In genomic region chr5:23418147-23418781, GRCm38 (mm10) we compare ENCODE assay signal across 8 mouse cellular contexts. TPM values are rescaled to one million over a fixed set of nuclear protein-coding genes. Genes with fewer than 3 reads are reported as not detected.
DNase-seq lines count a peak whose midpoint lies in the region; ATAC-seq and TF ChIP-seq lines count a peak whose summit lies in the region.

No protein-coding gene starts in this region.

- peak; percentile 82 for ATAC-seq in G1E (ENCODE audit: extremely low read depth, insufficient number of reproducible peaks, low FRiP score, poor library complexity, severe bottlenecking)
- ATAC-seq in hematopoietic stem cell, adult 5-6 weeks (replicated peaks in 1 of 2; ENCODE audit: insufficient read depth in 1 of 2, low FRiP score in 2 of 2, low TSS enrichment in 1 of 2, low read depth in 1 of 2, poor library complexity in 2 of 2, severe bottlenecking in 2 of 2): peak; percentile 93 to 97
- peak; percentile 92 for ATAC-seq in lung, embryonic 16.5 days (ENCODE audit: low read depth)

- peak overlapping the region; percentile 78 for H3K4me3 ChIP-seq in G1E (ENCODE audit: low read depth, low read length)
- H3K4me3 ChIP-seq in cerebellum, adult 2 months (replicated peaks; ENCODE audit: insufficient read depth, low read depth, low read length): peak overlapping the region; percentile 96
- peak overlapping the region; percentile 67 for H3K4me3 ChIP-seq in lung, embryonic 16.5 days (ENCODE audit: low read length)
- peak overlapping the region; percentile 98 for H3K4me3 ChIP-seq in thymus, adult 2 months (ENCODE audit: control insufficient read depth, insufficient read depth, low read length)

- peak overlapping the region; percentile 97 for H3K27ac ChIP-seq in cerebellum, adult 2 months (ENCODE audit: insufficient read depth, low read length)
- H3K27ac ChIP-seq in lung, embryonic 16.5 days (ENCODE audit: low read length): peak overlapping the region; percentile 93
- peak overlapping the region; percentile 98 for H3K27ac ChIP-seq in thymus, adult 2 months (ENCODE audit: control insufficient read depth, insufficient read depth, low read length)

- peaks cover 57% of the 10 kb centered on the region for H3K4me1 ChIP-seq in G1E (ENCODE audit: insufficient read depth, low read depth, low read length)
- H3K4me1 ChIP-seq in cerebellum, adult 2 months (ENCODE audit: control insufficient read depth, insufficient read depth, low read length): peaks cover 7% of the 10 kb centered on the region; the same call in 1 of the 2 replicates
- H3K4me1 ChIP-seq in lung, embryonic 16.5 days (replicated peaks; ENCODE audit: control insufficient read depth, insufficient read depth, low read length): peaks cover 41% of the 10 kb centered on the region
- H3K4me1 ChIP-seq in thymus, adult 2 months (replicated peaks; ENCODE audit: control insufficient read depth, insufficient read depth, low read length): peaks cover 5% of the 10 kb centered on the region; the same call in 1 of the 2 replicates

- peaks cover 36% of the 10 kb centered on the region for H3K36me3 ChIP-seq in G1E (replicated peaks)
- H3K36me3 ChIP-seq in lung, embryonic 16.5 days (ENCODE audit: control insufficient read depth, insufficient read depth, low read length): peaks cover 6% of the 10 kb centered on the region
- peaks cover 9% of the 10 kb centered on the region for H3K36me3 ChIP-seq in thymus, adult 2 months (ENCODE audit: control insufficient read depth, insufficient read depth, low read length)

- TF ChIP-seq POLR2A in cerebellum, adult 2 months (IDR thresholded peaks at IDR 0.05; ENCODE audit: borderline replicate concordance, insufficient read depth, low read length): peak; percentile 88
- peak; percentile 98 for TF ChIP-seq POLR2A in thymus, adult 2 months (IDR thresholded peaks at IDR 0.05; ENCODE audit: control insufficient read depth, extremely low read depth, insufficient read depth, low read length, poor library complexity)

- DNase-seq in G1E (ENCODE audit: low spot score): peak; percentile 84
- peak; percentile 88 for DNase-seq in cerebellum, adult 2 months
- peak; percentile 62 for DNase-seq in forelimb bud, embryonic 11.5 days (ENCODE audit: low read depth, low spot score)
- peak; percentile 89 for DNase-seq in layer of hippocampus, adult 9-11 months
- DNase-seq in ovary, adult 18-20 months (ENCODE audit: low spot score): peak; percentile 68
- DNase-seq in thymus, adult 2 months: peak; percentile 86

- H3K4me2 ChIP-seq in lung, embryonic 16.5 days (ENCODE audit: low read depth, low read length): peak overlapping the region; percentile 90

- WGBS in cerebellum, adult 2 months: under 1% methylated on average over 40 of the region's 40 CpGs
- under 1% methylated on average over 40 of the region's 40 CpGs for WGBS in lung, embryonic 16.5 days
- under 1% methylated on average over 40 of the region's 40 CpGs for WGBS in thymus, adult 2 months

- H3K9ac ChIP-seq in lung, embryonic 16.5 days (ENCODE audit: low read length): peak overlapping the region; percentile 81

- no peak for TF ChIP-seq CTCF in G1E (IDR thresholded peaks at IDR 0.05; ENCODE audit: low read depth, low read length)
- TF ChIP-seq CTCF in cerebellum, adult 2 months (IDR thresholded peaks at IDR 0.05; ENCODE audit: borderline replicate concordance, insufficient read depth, low read depth, low read length): no peak
- peak; percentile 38; the same call in 1 of the 2 replicates for TF ChIP-seq CTCF in thymus, adult 2 months (IDR thresholded peaks at IDR 0.05; ENCODE audit: borderline replicate concordance, control insufficient read depth, extremely low read depth, insufficient read depth, low read length, poor library complexity)

- no peaks in the 10 kb centered on the region for H3K9me3 ChIP-seq in G1E (replicated peaks)
- H3K9me3 ChIP-seq in lung, embryonic 16.5 days (ENCODE audit: control insufficient read depth, low read length): no peaks in the 10 kb centered on the region

- H3K27me3 ChIP-seq in G1E (ENCODE audit: insufficient read depth, low read length): no peaks in the 10 kb centered on the region
- H3K27me3 ChIP-seq in cerebellum, adult 2 months (ENCODE audit: control insufficient read depth, insufficient read depth, low read length): no peaks in the 10 kb centered on the region
- no peaks in the 10 kb centered on the region for H3K27me3 ChIP-seq in lung, embryonic 16.5 days (ENCODE audit: control insufficient read depth, insufficient read depth, low read depth, low read length)
- H3K27me3 ChIP-seq in thymus, adult 2 months (ENCODE audit: control insufficient read depth, insufficient read depth, low read length): no peaks in the 10 kb centered on the region

RNA-seq across cellular contexts. Expression of gene Kmt2e, which starts 16.0 kb away (rescaled TPM):
- total RNA-seq in G1E (2014; fragmentation: Nextera tagmentation): 220 and 262 TPM in 2 replicates
- 35.8 and 40.7 TPM in 2 replicates for total RNA-seq in G1E (2017)
- polyA plus RNA-seq in G1E (2012): 7.6 and 8.0 TPM in 2 replicates
- 46.6 and 56.7 TPM in 2 replicates for polyA plus RNA-seq in cerebellum, adult 2 months (2012; rRNA removed)
- 66.6 and 70.9 TPM in 2 replicates for total RNA-seq in hematopoietic stem cell, adult 5-6 weeks (2017)
- 99.2 and 101 TPM in 2 replicates for polyA plus RNA-seq in lung, embryonic 16.5 days (2015; fragmentation: Nextera tagmentation; extraction: Ambion mirVana)
- polyA plus RNA-seq in thymus, adult 2 months (2012; rRNA removed): 37.0 and 40.7 TPM in 2 replicates

Comparison
In these comparisons a context has a peak if more than half of its experiments do, and no peak if none do; other contexts are left out.
1. Peak in every context shown above with its lines: DNase-seq, ATAC-seq, H3K4me3 ChIP-seq and H3K27ac ChIP-seq.